Mouse (Mus musculus): ENCODE measurements around the gene 2410015M20Rik.

DNA sequence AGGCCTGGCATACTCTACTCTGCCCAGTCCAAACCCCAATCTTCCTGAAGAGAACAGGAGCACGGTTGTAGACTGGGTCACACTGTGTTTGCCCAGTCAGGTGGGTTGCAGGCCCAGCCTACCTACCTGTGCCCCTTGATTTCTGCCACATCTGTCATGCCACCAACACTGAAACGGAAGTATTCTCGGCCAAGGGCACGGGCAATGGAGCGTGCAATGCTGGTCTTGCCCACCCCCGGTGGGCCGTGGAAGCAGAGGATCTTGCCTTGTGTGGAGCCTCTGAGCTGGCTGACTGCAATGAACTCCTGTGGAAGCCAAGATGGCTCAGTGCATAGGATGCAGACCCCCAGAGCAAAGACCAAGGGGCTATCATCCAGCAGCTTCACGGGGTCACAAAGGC is 8.1 kb upstream of the 2410015M20Rik start:
- TF ChIP-seq CTCF (IDR thresholded peaks at IDR 0.05; ENCODE audit: low read depth): no peak
- no peak for TF ChIP-seq EP300 (IDR thresholded peaks at IDR 0.05; ENCODE audit: low read depth)
